Mouse (Mus musculus) neural tube, embryonic 11.5 days (tissue): ENCODE measurements around the gene Ino80b. TPM values are rescaled to one million over a fixed set of nuclear protein-coding genes. Genes with fewer than 3 reads are reported as not detected.

Experiments used
- microRNA counts: library from miRNA; unstranded; fragments of <30 nt; microRNA quantifications from one replicate; lab custom pipeline; 2015
- microRNA-seq: library from miRNA; unstranded; fragments of <30 nt; microRNA quantifications from one replicate; pipeline ENCODE4, GENCODE M21; 2016
- polyA plus RNA-seq: library from polyadenylated mRNA; unstranded; fragments of >200 nt; fragmentation: Nextera tagmentation; extraction: Ambion mirVana; gene quantifications from 2 replicates; pipeline ENCODE4 v1.2.1, GENCODE M21; 2014

Ino80b gene
- polyA plus RNA-seq, 1 experiment from 2014 or later, result 23.4 TPM

MicroRNA genes within 50 kb of the gene (microRNA counts, 519-probe panel; counts per million panel counts)
- microRNA mmu-miR-3470a+mmu-miR-3470b (lab: Ali Mortazavi, UCI), result 171 counts per million, percentile 57 among the panel's probes with 10 or more counts

Small RNA genes lying within 50 kb of the gene (microRNA-seq; reads per million reads assigned to microRNA genes)
- gene Mir3470a, result not detected

Other genes starting within 250 kb of the Ino80b start
- gene Sema4f, start 185.7 kb downstream of the Ino80b start, polyA plus RNA-seq, result 3.0 and 3.4 TPM in 2 replicates
- gene M1ap, start 178.5 kb downstream of the Ino80b start, polyA plus RNA-seq, result 0.26 TPM in 1 of 2 replicates, not detected in the other
- gene Dok1, start 92.0 kb downstream of the Ino80b start, polyA plus RNA-seq, result 5.6 and 7.1 TPM in 2 replicates
- 6.7 and 9.2 TPM in 2 replicates for gene Loxl3, start 91.3 kb downstream of the Ino80b start, polyA plus RNA-seq
- 122 TPM in 2 replicates for gene Aup1, start 70.9 kb downstream of the Ino80b start, polyA plus RNA-seq
- 33.2 and 34.1 TPM in 2 replicates for gene Htra2, start 70.2 kb downstream of the Ino80b start, polyA plus RNA-seq
- gene Dqx1, start 67.6 kb downstream of the Ino80b start, polyA plus RNA-seq, result 1.4 and 1.6 TPM in 2 replicates
- 21.2 and 30.4 TPM in 2 replicates for gene Tlx2, start 55.1 kb downstream of the Ino80b start, polyA plus RNA-seq
- gene Pcgf1, start 47.6 kb downstream of the Ino80b start, polyA plus RNA-seq, result 41.8 and 42.0 TPM in 2 replicates
- gene Lbx2, start 39.1 kb downstream of the Ino80b start, polyA plus RNA-seq, result 2.5 and 2.7 TPM in 2 replicates
- 3.3 and 3.5 TPM in 2 replicates for gene Ccdc142, start 23.8 kb downstream of the Ino80b start, polyA plus RNA-seq
- 2.1 and 2.7 TPM in 2 replicates for gene Gm42688, start 23.8 kb downstream of the Ino80b start, polyA plus RNA-seq
- gene Mrpl53, start 16.4 kb downstream of the Ino80b start, polyA plus RNA-seq, result 118 and 123 TPM in 2 replicates
- 30.5 and 31.9 TPM in 2 replicates for gene Mogs, start 9.9 kb downstream of the Ino80b start, polyA plus RNA-seq
- gene Wbp1, start 3.9 kb downstream of the Ino80b start, polyA plus RNA-seq, result 169 and 177 TPM in 2 replicates
- gene Rtkn, start 10.0 kb upstream of the Ino80b start, polyA plus RNA-seq, result 20.6 and 22.1 TPM in 2 replicates
- 12.2 and 14.5 TPM in 2 replicates for gene Wdr54, start 31.0 kb upstream of the Ino80b start, polyA plus RNA-seq
- gene 1700003E16Rik, start 31.0 kb upstream of the Ino80b start, polyA plus RNA-seq, result 1.4 and 1.5 TPM in 2 replicates
- 114 and 125 TPM in 2 replicates for gene Dctn1, start 40.5 kb upstream of the Ino80b start, polyA plus RNA-seq
- 0.28 and 0.77 TPM in 2 replicates for gene Slc4a5, start 94.4 kb upstream of the Ino80b start, polyA plus RNA-seq
- gene Mthfd2, start 200.5 kb upstream of the Ino80b start, polyA plus RNA-seq, result 43.1 and 45.7 TPM in 2 replicates
- gene Mob1a, start 200.6 kb upstream of the Ino80b start, polyA plus RNA-seq, result 69.5 and 72.3 TPM in 2 replicates
- gene Bola3, start 223.7 kb upstream of the Ino80b start, polyA plus RNA-seq, result 106 and 115 TPM in 2 replicates